Mouse (Mus musculus) cerebellum, adult 9-10 months (tissue): ENCODE data around the gene Myo16.

Source experiments
- DNase-seq: peaks from one replicate; pipeline ENCODE4 v3.0.0; 2022

The Myo16 gene

GRCm38 (mm10) chr8:10634421-10634820 lies 480.7 kb downstream of the Myo16 start:
- DNase-seq = peak; percentile 4

DNA sequence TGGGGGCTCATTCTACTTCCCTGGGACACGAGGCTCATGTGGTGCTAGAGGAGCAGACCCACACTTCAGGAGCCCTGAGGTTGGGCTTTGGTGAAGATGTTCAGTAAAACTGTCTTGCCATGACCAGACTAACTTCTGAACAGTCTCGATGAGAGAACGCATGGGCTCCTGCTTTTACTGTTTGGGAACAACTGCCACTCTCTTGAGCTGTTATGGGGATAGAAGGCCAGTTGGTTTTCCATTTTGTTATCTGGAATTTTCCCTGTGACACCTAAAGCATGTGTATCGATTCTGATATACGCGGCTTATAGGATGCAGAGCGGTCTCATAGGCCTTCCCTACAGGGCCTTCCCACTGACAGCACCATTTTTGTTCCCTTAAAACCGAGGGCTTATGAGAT lies 485.2 kb downstream of the Myo16 start:
- no peak for DNase-seq

GRCm38 (mm10) chr8:10640176-10640810 lies 486.6 kb downstream of the Myo16 start:
- no peak for DNase-seq

GRCm38 (mm10) chr8:10640859-10641258 lies 487.1 kb downstream of the Myo16 start:
- no peak for DNase-seq

GRCm38 (mm10) chr8:10641343-10641742 lies 487.6 kb downstream of the Myo16 start:
- DNase-seq = no peak

DNA sequence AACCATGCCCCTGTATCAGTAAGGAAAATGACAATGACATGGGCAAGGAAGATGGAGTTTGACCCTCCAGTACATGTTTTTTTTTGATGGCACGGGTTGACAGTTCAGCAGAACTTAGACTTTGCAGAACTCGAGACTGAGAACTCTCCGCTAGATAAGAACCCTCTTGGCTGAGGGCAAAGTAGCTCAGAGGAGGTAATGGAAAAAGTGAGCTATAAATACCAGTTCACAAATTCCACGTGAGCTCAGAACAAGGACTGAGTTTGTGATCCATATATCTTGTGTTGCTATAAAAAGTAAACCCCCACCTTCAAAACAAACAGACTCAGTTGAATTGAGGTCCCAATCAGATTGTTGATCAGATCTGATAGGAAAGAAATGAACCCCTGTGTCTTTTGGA lies 489.5 kb downstream of the Myo16 start:
- no peak for DNase-seq

DNA sequence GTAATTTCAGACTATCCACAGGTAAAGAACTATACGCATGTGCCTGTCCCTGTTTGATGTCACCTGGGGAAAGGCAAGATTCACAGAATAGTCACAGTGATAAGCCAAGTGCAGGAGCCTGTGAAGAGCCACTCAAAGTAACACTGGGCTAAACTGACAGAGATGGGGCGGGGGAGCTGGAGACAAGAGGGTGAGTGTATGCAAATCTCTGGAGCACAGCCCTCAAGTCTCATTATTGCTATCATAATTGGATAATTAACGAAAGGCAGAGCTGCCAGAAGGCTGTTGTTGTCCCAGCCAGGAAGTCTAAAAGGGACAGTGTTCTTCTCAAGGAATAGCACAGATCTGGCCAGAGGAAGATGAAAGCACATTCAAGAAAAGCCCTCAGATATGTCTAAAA lies 490.8 kb downstream of the Myo16 start:
- no peak for DNase-seq

- no peak for DNase-seq
Measured at GRCm38 (mm10) chr8:10645740-10646139, 492.0 kb downstream of the Myo16 start.

DNA sequence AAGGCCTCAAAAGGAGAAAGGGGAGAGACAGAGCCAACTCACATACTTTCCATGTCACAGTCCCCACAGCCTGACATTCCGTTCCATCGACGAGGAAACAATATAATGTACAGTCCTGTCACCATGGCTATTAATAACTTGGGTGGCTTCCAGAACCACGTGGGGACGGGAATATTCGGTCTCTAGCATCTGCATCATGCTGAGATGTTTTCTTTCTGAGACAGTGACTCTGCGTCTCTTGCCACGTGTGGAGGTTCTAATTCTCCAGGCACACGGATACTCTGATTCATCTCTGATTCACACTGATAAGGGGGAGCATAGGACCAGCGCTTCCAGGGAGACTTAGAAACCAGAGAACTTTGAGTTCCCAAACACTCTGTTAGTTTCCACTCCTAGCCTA lies 492.8 kb downstream of the Myo16 start:
- no peak for DNase-seq

GRCm38 (mm10) chr8:10651546-10652315 lies 498.0 kb downstream of the Myo16 start:
- DNase-seq = no peak

GRCm38 (mm10) chr8:10653282-10653681 lies 499.6 kb downstream of the Myo16 start:
- DNase-seq = no peak

DNA sequence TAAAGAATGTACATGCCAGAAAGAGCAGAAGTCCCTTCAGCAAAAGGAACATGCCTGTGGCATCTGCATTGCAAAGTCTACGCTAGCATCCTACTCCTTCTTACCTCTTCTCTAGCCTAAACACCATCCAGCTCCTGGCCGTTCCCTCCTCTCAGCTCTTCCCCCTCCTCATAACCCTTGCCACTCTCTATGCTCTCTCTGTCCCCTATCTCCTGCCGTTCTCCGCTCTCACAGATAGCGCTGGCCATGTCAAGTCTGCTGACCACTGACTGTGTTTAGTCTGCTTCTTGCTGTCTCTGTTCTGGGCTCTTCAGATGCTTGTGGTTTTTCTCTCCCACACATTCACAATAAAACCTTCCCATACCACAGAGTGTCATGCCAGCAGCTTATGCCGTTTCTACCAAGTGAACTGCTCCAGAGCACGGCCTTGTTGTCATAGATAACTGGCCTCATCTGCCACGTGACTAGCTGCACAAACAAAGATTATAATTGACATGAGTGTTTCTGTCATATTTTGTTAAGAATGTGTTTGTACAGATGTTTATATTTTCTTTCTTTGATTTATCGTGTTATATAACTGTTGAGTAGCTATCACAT lies 501.3 kb downstream of the Myo16 start:
- no peak for DNase-seq

DNA sequence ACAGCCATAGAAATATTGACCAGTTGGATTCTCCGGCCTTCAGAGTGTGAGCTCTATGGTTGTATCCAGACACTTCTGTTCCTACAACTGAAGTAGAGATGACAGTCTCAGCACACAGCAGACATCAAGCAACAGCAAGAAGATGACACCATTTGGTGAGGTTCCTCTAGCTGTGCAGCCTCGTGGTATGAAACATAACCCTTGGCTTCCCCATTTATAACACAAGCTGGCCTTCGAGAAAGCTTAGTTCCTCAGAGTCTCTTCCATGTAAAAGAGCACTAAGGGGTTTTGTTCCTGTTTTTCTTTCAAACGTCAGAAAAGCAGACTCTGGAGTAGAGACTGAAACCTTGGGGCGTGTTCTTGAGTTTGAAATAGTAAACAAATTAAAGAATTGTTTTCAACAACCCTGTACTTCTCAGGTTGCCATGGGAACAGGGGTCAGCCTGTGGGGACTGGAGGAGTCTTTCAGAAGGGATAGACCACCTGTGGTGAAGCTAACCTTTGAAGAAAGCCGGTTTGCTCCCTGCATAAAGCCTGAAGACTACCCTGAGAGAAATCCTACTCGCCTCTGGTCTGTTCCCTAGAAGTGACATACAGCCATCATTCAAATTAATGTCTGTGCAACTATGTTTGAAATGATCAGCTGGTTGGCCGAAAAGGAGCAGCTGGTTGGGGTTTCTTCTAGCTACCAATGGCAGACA lies 510.2 kb downstream of the Myo16 start:
- DNase-seq = no peak

DNA sequence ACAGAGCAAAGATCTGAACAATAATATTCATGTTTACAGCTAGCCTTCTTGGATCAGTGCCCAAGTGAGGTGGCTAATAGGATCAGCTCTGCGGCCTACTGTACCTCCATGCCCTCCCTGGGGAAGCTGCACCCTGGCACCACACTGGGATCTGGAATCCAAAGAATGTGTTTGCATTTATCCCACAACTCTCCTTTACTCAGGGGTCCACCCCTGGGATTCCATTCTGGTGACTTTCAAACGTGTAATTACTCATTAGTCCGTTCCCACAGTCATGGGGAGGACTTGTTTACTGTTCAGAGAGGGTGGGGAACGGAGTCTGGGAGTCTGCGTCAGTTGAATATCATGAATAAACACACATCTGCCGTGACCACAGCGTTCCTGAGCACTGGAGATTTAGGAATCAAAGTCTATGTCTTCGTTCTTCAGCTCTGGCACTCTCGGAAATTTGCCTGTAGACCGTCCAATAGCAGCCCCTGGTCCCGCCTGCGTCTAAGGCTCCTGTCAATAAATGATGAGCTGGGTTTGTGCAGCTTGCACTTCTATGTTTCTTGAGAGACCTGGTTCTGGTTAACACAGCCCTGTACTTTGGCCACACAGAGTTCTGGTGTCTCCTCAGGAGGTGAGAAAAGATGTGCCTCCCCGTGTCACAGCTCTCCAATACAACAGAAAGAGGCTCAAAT lies 511.3 kb downstream of the Myo16 start:
- DNase-seq = no peak

- no peak for DNase-seq
Measured at GRCm38 (mm10) chr8:10665821-10666283, 512.1 kb downstream of the Myo16 start.

- DNase-seq = no peak
Measured at GRCm38 (mm10) chr8:10671862-10672548, 518.3 kb downstream of the Myo16 start.

DNA sequence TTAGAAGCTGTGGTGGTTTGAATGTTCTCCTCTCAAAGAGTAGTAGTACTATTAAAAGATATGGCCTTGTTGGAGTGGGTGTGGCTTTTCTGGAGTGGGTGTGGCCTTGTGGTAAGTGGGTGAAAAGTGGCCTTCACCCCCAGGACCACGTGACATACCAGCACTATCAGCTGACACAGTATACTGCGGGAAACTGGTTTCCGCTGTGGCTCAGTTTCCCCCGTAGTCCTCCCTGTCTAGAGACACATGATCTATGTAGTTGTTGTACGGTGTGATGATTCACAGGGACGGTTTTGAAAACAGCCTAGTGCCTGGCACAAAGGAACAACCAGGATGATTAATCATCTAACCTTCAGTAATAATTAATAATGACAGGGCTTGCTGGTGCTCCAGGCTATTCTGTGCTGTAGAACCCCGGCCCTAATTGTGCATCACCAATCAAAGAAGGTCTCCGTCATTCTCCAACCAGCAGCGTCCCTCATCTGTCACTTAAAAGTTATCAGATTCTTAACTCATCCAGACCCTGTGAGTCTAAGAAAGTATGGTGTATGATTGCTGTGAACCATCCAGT lies 524.2 kb downstream of the Myo16 start:
- DNase-seq = no peak

- no peak for DNase-seq
Measured at GRCm38 (mm10) chr8:10681926-10682325, 528.2 kb downstream of the Myo16 start.

- DNase-seq = no peak
Measured at GRCm38 (mm10) chr8:10683088-10683487, 529.4 kb downstream of the Myo16 start.
